Mouse (Mus musculus): ENCODE measurements around the gene Prkar1b.

DNA sequence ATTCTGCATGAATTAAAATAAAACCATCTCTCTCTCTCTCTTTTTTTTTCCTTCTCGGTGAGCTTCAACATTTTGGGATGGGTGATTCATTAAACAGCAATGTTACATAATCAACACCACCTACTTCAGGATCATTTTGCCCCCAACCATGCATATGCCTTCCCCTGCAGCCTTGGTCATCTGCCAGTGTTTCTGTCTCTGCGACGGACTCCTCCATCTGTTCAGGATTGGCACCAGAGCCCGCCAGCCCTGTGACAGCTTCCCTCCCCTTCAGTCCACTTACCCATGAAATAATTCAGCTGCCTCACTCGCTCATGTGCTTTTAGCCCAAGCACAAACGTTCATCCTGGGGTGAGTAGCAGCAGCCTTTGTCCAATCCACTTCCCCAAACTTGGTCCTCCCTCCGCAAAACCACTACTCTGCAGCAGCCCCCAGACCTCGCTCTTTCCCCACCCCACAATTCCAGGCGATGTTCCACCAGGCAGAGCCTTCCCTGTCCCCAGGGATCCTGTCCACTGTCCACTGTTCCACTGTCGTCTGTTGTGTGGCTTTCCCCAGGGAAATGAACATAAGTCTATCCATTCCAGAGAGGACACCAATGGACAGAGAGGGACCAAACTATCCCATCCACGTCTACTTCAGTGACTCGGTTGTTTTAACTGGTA, 11.4 kb downstream of the Prkar1b start:
- no peak for TF ChIP-seq CTCF (IDR thresholded peaks at IDR 0.05; ENCODE audit: borderline replicate concordance, control insufficient read depth, extremely low read depth, insufficient read depth, low read length, poor library complexity)
- no peak for TF ChIP-seq POLR2A (IDR thresholded peaks at IDR 0.05; ENCODE audit: control insufficient read depth, extremely low read depth, insufficient read depth, low read length, poor library complexity)

Data from thymus, adult 2 months (tissue).